Mouse (Mus musculus): ENCODE data around the gene Tcirg1. TPM values are rescaled to one million over a fixed set of nuclear protein-coding genes. Genes with fewer than 3 reads are reported as not detected.

Gene Tcirg1
- polyA plus RNA-seq, 1 experiment, result 31.4 TPM

DNA sequence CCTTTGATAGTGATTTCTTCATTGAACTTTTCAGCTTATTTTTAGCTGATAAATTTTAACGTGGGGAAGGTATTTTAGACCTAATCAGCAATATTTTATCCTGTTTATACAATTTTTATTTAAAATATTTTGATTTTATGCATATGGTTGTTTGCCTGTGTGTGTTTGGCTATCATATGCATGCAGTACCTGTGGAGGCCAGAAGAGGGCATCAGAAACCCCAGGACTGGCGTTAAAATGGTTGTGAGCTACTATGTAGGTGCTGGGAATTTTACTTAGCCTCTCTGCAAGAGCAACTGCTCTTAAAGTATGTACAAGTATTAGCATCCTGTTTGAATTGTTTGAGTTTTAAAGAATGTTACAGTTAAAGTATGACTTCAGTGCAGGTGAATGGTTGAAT, 42.0 kb downstream of the Tcirg1 start:
- TF ChIP-seq POLR2A (IDR thresholded peaks at IDR 0.05; ENCODE audit: borderline replicate concordance, extremely low read depth, insufficient read depth, insufficient read length, poor library complexity, severe bottlenecking) (no peak), CTCF (IDR thresholded peaks at IDR 0.05; ENCODE audit: borderline replicate concordance, extremely low read depth, insufficient read depth, insufficient read length) (peak; percentile 24; the same call in 1 of the 2 replicates)
- DNase-seq (ENCODE audit: low read depth), result no peak

DNA sequence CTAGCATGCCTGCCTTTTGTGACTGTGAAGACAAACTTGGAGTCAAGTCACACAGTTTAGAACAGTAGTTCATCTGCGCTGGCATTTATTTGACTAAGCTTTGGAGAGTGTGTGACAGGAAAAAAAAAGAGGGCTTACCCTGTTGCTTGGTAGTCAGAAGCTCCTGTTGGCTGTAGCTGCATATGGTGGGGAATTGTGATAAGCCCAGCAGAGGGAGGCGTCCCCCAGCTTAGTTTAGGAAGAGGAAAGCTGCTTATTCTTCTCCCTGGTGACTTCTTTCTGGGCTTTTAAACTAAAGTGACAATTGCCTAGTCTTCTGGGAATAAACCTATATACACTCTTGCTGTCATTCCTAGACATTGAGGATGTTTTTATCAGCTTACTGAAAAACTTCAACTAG, 44.2 kb downstream of the Tcirg1 start:
- TF ChIP-seq POLR2A (IDR thresholded peaks at IDR 0.05; ENCODE audit: borderline replicate concordance, extremely low read depth, insufficient read depth, insufficient read length, poor library complexity, severe bottlenecking) (no peak), CTCF (IDR thresholded peaks at IDR 0.05; ENCODE audit: borderline replicate concordance, extremely low read depth, insufficient read depth, insufficient read length) (no peak)
- DNase-seq (ENCODE audit: low read depth), result peak; percentile 6

DNA sequence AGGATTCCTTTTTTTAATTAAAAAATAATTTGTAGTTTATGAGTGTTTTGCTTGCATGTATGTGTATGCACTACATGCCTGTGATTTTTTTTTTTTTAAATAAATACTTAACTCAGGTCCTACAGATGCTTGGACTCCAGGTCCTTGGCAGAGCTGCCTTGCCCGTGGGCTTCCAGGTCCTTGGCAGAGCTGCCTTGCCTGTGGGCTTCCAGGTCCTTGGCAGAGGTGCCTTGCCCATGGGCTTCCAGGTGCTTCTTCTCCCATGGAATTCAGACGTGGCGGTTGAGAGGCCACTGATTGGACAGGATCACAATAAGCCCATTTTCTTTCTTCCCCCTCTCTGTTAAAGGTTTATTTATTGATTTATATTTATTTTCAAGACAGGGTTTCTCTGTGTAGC, 49.7 kb downstream of the Tcirg1 start:
- no peak for DNase-seq (ENCODE audit: low read depth)
- no peak for TF ChIP-seq CTCF (IDR thresholded peaks at IDR 0.05; ENCODE audit: borderline replicate concordance, extremely low read depth, insufficient read depth, insufficient read length)
- no peak for TF ChIP-seq POLR2A (IDR thresholded peaks at IDR 0.05; ENCODE audit: borderline replicate concordance, extremely low read depth, insufficient read depth, insufficient read length, poor library complexity, severe bottlenecking)

DNA sequence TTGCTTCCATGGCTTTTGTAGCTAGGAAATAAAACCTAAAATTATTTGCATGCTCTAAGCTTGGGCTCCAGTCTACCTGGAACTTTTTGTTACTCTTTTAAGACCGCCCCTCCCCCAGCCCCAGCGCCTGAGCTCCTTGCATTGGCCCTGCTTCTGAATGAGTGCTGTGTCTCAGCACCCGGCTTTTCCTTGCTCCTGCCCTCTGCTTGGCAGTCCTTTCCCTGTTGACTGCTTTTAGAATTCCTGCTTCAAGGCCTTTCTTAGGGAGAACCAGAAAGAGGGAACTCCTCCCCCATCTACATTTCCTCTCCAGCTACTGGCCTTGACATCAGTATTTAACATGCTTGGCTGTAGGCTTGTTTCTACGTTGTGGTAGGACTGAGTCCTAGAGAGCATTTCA, 51.3 kb downstream of the Tcirg1 start:
- DNase-seq (ENCODE audit: low read depth), result peak; percentile 42

DNA sequence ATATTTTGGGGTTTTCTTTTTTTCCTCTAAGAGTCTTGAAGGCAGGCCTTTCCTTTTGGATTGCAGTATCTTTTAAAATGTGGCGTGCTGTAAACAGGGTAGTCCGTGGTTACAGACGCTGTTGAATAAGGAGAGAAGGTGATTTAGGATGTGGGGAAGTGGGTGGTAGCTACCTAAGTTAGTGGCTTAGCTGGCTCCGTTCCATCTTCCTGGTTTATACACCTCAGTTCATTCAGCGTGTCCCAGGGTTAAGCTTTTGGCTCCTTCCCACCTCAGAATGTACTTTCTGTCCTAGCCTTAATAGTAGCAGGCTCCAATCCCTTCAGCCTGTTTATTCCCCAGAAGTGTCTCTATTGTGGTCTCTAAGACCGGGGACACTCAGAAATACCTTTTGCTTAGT, 51.8 kb downstream of the Tcirg1 start:
- DNase-seq (ENCODE audit: low read depth), result no peak
- TF ChIP-seq CTCF (IDR thresholded peaks at IDR 0.05; ENCODE audit: borderline replicate concordance, extremely low read depth, insufficient read depth, insufficient read length), result no peak
- TF ChIP-seq POLR2A (IDR thresholded peaks at IDR 0.05; ENCODE audit: borderline replicate concordance, extremely low read depth, insufficient read depth, insufficient read length, poor library complexity, severe bottlenecking), result no peak

More for the DNA sequence above, 51.3 kb downstream of the Tcirg1 start:
- TF ChIP-seq CTCF (IDR thresholded peaks at IDR 0.05; ENCODE audit: borderline replicate concordance, extremely low read depth, insufficient read depth, insufficient read length) (no peak), POLR2A (IDR thresholded peaks at IDR 0.05; ENCODE audit: borderline replicate concordance, extremely low read depth, insufficient read depth, insufficient read length, poor library complexity, severe bottlenecking) (no peak)

DNA sequence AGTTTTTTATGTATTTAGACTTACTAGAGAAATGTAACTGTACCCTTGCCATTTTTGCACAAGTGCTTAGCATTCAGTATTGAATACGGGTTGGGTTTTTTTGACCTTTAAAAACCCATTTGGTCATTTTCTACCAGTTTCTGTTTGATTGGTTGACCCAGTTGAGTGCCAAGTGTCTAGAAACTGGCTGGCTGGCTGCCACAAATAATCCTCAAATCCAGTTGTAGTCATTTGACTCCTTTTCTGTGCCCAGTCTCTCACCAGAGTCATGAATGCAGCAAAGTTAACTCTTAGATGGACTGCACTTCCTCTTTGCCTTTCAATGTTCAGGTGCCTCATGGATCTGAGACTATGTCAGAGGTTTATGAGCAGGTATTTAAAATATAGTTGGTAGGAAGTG, 53.0 kb downstream of the Tcirg1 start:
- no peak for TF ChIP-seq POLR2A (IDR thresholded peaks at IDR 0.05; ENCODE audit: borderline replicate concordance, extremely low read depth, insufficient read depth, insufficient read length, poor library complexity, severe bottlenecking)
- TF ChIP-seq CTCF (IDR thresholded peaks at IDR 0.05; ENCODE audit: borderline replicate concordance, extremely low read depth, insufficient read depth, insufficient read length), result no peak
- peak; percentile 13 for DNase-seq (ENCODE audit: low read depth)

DNA sequence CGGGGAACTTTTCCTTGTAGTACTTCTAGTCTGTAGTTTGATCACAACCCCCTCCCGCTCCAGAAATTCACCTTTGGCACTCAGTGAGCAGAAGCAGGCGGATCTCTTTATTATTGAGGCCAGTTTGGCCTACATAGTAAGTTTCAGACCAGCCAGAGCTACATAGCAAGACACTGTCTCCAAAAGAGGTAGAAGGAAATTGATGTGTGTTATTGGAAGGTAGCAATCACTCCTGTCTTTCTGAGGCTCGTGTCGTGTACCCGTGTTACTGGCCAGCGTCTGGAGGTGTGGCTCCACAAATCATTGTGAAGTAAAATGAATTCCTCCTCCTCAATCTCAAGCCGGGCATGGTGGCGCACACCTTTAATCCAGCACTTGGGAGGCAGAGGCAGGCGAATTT, 53.8 kb downstream of the Tcirg1 start:
- no peak for TF ChIP-seq CTCF (IDR thresholded peaks at IDR 0.05; ENCODE audit: borderline replicate concordance, extremely low read depth, insufficient read depth, insufficient read length)
- no peak for TF ChIP-seq POLR2A (IDR thresholded peaks at IDR 0.05; ENCODE audit: borderline replicate concordance, extremely low read depth, insufficient read depth, insufficient read length, poor library complexity, severe bottlenecking)
- DNase-seq (ENCODE audit: low read depth), result no peak

DNA sequence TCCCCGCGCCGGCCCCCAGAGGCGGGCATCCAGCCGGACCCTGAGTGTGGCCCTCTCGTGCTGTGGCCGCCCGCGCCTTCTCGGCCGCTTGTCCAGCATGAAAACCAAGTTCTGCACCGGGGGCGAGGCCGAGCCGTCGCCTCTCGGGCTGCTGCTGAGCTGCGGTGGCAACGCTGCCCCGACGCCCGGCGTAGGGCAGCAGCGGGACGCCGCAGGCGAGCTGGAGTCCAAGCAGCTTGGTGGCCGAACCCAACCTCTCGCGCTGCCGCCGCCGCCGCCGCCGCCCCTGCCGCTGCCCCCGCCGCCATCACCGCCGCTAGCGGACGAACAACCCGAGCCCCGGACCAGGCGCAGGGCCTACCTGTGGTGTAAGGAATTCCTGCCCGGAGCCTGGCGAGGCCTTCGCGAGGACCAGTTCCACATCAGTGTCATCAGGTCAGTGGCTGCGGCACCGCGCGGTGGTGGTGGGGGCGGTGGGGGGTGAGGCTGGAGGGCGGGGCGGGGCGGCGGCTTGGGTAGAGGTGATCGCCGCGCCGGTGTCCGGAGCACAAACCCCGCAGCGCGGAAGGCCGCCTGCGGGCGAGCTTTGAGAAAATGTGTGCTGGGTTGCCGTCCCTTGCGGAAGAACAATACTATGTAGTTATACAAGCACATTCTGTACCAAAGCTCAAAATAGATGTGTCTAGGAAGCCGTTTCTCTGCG, 54.8 kb downstream of the Tcirg1 start:
- no peak for TF ChIP-seq CTCF (IDR thresholded peaks at IDR 0.05; ENCODE audit: borderline replicate concordance, extremely low read depth, insufficient read depth, insufficient read length)
- TF ChIP-seq POLR2A (IDR thresholded peaks at IDR 0.05; ENCODE audit: borderline replicate concordance, extremely low read depth, insufficient read depth, insufficient read length, poor library complexity, severe bottlenecking), result no peak
- peak; percentile 59 for DNase-seq (ENCODE audit: low read depth)

DNA sequence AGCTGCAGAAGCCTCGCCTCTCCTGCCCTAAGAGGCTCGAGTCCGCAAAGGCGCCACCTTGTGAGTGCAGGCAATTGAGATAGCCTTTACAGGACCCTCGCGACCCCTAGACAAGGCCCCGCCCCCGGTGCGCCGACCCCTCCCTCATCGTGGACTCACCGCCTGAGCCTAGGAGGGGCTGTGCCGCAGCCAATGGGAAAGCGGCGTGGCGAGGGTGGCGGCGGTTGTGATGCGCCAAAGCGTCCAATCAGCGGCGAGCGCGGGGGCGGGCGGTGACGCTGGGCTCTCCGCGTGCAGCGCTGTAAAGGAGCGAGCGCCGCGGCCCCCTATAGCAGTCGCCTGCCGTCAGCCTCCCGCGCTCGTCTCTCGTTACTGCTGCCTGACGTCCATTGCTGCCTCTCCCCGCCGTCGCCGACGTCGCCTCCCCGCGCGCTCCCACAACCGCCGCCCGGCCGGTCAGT, 55.4 kb downstream of the Tcirg1 start, which contains the start of gene Chka:
Gene Chka (plus strand): TSS at position 272 of the 461 bp plus-strand sequence.
- TF ChIP-seq CTCF (IDR thresholded peaks at IDR 0.05; ENCODE audit: borderline replicate concordance, extremely low read depth, insufficient read depth, insufficient read length) (peak; percentile 18; the same call in 1 of the 2 replicates), POLR2A (IDR thresholded peaks at IDR 0.05; ENCODE audit: borderline replicate concordance, extremely low read depth, insufficient read depth, insufficient read length, poor library complexity, severe bottlenecking) (peak; percentile 98)
- DNase-seq (ENCODE audit: low read depth), result peak; percentile 99

DNA sequence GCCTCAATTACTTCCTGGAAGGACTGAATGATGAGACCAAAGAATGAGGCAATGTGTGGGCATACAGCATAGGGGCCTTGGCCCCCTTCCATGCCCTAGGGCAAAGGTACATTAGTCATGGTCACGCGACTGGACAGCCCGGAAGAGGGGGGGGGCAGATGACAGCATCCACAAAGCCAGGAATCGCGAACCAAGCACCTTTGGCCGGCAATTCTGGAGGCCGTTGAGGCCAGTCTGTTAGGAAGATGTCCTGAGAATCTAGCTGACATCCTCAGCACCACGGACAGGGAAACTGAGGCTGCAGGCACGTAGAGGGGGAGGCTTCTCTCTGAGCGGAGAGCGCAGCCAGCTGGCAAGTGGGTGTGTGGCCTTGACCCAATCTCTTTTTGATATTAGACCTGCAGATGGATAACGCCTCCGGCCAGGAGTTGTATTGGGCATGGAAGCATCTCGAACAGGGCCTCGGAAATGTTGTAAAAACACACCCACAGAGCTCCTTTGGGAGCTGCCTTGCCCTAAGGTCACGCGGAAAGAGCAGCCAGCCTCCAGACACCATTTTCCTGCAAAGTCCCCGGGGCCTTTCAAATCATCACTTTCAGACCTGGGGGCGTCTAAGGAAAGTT, 56.0 kb downstream of the Tcirg1 start:
- DNase-seq (ENCODE audit: low read depth), result peak; percentile 17

DNA sequence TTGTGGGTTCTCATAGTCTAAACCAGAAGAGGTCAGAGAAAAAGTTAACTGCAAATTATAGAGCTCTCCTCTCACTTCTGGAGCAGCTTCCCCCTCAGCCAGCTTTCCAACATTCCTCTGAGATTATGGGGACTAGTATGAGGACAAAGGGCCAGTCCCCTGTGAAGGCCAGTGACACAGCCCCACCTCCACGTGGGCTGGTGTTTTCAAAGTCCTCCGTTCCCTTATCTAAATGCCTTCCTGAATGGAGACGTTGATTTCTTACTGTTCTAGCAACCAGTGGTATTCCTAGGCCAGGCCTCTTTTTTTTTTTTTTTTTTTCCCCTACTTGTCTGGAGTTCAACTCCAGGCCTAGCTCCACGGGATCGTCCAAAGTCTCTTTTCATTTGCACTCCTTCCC, 56.9 kb downstream of the Tcirg1 start:
- no peak for TF ChIP-seq CTCF (IDR thresholded peaks at IDR 0.05; ENCODE audit: borderline replicate concordance, extremely low read depth, insufficient read depth, insufficient read length)
- TF ChIP-seq POLR2A (IDR thresholded peaks at IDR 0.05; ENCODE audit: borderline replicate concordance, extremely low read depth, insufficient read depth, insufficient read length, poor library complexity, severe bottlenecking), result no peak
- DNase-seq (ENCODE audit: low read depth), result no peak

More for the DNA sequence above, 56.0 kb downstream of the Tcirg1 start:
- TF ChIP-seq CTCF (IDR thresholded peaks at IDR 0.05; ENCODE audit: borderline replicate concordance, extremely low read depth, insufficient read depth, insufficient read length) (no peak), POLR2A (IDR thresholded peaks at IDR 0.05; ENCODE audit: borderline replicate concordance, extremely low read depth, insufficient read depth, insufficient read length, poor library complexity, severe bottlenecking) (no peak)
